Mouse (Mus musculus): ENCODE results near the gene Serac1.

The Serac1 gene

DNA sequence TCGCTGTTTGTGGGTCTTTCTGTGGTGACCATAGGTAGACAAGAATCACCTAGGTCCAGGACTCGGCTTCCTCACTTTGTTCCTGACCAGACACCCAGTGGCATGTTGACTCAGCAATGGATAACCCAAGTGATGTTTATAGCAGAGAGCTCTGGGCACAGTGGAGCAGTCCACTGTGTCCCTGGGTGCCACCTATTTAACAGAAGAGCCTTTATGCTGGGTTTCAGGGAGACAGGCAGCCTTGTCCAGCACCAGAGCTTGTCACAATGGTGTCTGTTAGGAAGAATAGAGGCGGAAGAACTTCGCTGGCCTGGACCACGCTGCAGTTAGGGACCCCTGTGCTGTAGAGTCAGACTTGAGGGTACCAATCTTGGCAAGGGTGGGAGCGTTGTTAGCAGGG is 77.0 kb downstream of the Serac1 start:
- no peak for DNase-seq

DNA sequence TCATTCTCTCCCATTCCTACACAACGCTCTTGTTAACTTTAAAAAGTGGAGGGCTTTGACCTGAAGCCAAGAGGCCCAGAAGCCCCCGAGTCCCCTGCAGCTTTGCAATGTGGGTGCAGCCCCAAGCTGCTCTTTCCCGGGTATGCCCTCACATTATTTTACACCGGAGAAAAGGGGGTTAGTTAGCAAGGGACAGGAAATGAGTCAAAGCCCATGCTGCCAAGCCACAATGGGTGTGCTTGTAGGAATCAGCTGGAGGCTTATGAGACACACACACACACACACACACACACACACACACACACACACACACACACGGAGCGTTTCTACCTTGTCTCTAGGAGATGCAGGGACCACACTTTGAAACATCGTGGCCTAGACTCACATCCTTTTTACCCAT is 77.7 kb downstream of the Serac1 start:
- DNase-seq: no peak

DNA sequence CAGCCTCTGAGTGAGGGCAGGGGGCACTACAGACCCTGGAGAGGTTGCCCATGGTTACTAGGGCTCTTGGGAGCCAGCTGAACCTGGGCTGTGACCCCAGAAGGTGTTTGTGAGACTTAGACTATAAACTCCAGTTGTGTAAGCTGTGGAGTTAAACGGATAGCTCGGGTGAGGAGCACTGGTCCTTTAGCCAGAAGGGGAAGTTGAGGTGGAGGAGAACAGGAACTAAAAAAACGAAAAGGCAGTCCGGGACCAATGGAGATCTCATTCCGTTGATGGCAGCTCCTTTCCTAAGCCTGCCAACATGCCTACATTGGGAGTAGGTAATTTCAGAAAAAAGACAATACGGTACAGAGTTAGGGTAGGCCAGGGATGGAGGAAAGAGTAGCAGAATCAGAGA is 78.2 kb downstream of the Serac1 start:
- DNase-seq: no peak

DNA sequence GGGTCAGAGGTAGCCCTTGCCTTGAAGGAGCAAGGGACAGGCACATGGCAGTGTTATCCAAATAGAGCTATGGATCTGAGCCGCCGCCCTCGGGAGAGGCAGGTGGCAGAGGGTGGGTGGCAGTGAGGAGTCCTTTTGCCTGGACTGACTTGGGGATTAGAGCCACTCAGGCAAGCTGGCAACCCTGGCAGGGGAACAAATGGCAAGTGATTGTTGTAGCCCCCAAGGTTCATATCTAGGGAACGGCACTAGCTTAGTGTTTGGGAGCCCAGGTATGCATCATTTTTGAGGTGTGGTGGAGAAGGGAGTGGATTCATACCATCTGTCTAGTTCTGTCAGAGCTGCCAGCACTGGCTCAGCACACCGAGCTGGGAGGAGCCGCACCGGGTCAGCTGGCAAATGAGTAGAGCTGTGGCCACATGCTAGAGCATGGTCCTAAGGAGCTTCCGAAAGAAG is 78.6 kb downstream of the Serac1 start:
- no peak for DNase-seq

DNA sequence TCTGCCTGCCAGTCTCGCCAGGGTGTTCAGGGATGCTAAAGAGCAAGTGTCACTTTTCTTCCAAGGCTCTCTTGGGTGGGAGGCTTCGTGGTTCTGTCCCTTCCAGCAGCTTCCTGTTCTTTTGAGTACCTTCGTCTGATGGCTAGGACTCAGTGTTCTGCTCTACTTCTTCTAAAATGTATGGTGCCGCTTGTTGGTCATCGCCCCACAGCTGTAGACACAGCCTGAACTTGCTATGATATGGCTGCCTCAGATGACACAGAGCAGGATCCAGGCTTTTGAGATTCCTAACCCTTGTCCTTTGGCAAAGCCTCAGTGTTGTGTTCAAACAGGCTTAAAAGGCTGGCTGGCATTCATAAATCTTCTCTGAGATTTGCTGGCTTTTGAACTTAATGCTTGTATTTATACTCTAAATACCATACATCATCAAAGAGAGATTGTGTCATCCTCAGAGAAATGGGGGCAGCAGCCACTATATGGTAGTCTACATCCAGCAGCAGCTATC is 80.5 kb downstream of the Serac1 start:
- no peak for DNase-seq

DNA sequence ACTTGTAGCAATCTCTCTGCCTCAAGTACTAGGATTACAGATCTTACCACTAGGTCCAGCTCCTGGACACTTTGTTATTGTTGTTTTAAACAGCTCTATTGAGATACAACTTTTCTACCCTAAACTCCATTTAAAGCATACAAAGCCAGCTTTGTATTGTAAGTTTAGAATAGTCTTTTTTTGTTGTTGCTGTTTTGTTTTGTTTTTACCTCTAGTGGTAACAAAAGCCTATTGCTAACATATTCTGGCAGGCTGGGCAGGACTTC is 81.4 kb downstream of the Serac1 start:
- DNase-seq: no peak

DNA sequence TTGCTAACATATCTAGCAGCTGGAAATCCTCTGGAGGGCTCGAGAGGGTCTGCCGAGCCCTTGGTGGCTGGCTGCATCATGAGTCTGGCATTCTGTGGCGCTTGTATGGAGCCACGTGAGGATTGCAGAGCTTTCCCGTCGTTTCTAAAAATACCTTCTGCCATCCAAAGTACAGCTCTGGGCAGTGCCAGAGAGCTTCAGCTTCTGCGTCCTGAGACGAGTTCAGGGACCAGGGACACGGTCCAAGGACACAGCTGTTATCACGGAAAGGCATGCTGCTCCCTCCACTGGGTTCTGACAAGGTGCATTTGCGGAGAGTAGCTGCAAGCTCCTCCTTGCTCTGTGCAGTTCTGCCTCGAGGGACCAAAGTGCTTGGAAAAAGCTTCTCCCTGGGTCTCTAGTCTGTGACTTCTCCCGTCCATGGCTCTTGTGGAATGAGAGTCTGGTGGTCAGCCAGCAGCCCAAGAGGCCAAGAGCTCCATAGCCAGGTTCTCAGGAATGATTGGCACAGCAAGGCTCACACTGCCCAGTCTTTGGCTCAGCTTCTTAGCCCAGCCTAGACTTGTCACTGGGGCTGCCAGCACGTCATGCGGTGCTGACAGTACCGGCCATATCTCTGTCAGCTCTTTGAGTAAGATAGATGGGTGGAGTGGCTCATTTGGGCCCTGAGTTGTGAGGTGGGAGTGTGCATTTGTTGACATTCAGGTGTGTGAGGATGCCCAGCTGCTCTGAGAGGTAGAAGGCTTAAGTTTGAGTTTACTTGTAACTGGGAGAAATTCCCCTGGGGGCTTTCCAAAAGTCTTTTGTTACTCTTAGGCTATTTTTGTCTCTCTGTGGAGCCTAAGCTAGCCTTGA is 81.9 kb downstream of the Serac1 start:
- no peak for DNase-seq

DNA sequence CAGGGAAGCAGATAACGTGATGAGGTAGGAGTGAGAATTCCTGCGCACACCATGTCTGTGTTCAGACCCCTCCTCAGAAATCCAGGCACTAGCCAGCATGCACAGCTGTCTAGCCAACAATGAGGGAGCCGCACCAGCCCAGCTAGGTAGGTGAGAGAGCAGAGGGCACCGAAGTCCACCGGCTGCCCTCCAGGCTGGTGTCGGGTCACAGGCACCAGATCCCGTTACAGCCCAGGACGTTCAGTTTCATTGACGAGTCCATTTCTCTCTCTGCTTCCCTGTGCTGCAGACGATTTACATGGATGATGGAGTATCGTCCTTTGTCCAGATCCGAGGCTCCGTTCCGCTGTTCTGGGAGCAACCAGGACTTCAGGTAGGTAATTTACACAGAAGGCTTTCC is 83.0 kb downstream of the Serac1 start:
- DNase-seq: no peak

DNA sequence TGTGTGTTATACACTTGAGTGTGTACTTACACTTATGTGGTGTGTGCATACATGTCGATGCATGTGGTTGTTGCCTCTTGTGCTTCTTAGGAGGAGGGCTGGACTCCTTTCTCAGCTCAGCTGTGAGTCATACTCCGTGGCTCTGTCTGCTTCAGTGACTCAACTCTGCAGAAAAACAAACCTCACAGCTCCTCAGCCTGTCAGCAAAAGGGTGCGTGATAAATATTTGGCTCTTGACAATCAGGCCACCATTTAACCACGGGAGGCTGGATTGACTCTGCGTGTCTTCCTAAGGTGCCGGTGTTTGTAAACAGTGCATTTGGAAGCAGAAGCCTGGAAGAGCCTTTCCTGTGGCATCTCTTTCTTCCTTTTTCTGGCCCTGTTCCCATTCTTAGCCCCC is 84.9 kb downstream of the Serac1 start:
- no peak for DNase-seq

DNA sequence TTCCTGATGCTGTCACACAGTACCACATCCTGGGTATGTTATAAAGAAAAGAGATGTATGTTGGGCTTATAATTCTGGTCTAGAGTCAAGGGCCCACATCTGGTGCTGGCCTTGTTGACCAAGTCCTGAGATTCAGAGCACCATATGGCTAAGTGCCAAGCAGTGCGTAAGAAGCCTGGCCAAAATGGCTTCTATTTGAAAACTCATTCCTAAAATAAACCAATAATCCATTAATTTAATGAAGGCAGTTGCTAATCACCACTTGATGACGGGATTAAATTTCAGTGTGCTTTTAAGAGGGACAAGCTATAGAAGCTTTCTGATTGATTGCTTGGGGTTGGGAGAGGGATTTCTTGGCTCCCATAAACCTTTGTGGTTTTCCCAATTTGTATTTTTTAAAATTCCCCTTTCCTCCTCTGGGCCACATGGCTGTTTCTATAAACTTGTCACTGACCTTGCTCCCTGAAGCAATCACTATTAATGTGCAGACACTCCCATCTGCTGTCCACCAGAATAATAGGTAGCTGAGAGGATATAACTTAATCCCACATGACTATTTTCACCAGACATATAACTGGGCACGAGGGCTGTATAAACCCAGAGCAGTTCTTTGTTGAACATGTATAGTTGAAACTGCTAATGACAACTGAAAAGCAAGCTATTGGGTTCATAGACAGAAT is 85.8 kb downstream of the Serac1 start:
- DNase-seq: no peak

DNA sequence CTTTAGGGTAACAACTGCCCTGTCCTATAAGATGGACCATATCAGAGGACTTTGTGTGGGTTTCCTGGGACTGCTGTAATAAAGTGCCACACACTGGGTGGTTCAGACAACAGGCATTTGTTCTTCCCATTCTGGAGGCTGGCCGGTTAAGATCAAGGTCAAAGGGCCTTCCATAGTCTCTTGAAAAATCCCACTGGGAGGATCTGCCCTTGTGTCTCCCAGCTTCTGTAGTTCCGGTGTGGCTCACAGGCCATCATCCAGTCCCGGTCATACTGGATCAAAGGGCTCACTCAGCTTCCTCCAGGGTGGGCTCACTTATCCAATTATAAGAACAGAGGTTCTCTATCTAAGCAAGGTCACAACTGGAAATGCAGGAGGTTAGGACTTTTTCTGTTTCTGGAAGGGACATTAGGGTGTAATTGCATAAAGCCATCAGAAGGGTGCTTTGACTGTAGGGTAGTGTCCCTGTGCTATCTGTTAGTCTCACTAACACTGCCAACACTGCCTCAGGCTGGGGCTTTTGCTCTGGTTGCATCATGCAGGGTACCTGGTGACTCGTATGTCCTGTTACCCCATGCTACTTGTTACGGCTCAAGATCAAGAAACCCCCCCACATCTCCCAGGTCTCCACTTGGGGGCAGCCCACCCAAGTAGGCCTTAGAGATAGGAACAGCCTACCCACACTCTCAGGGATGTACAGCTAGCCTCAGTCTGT is 86.5 kb downstream of the Serac1 start:
- DNase-seq: no peak
